Mouse (Mus musculus): Measurements from ENCODE around the gene Sod1.

Gene Sod1

GRCm38 (mm10) chr16:90220026-90220891 is at the start of gene Sod1:
TSS of gene Sod1 (plus strand) at chr16:90220754.
- peak; percentile 97 to 98 for DNase-seq

DNA sequence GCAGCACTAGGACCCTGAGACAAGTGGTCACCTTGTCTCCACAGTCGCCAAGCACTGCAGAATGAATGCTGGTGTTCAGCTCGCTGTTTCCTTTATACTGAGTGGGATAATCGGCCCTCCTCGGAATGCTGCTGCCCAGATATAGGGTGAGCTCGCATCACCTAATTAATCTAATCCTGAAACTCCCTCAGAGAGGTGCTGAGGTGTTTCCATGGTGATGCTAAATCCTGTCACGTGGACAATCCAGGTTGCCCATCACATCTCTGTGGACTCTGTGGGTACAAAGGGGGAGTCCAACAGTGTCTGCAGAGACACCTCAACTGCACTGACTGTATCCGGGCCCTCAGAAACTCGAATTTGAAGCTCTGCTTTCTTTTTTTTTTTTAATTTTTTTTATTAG is 49.1 kb upstream of the Sod1 start:
- DNase-seq, result no peak

- DNase-seq, result no peak
Measured at GRCm38 (mm10) chr16:90176472-90176871, 44.1 kb upstream of the Sod1 start.

GRCm38 (mm10) chr16:90177425-90177824 is 43.1 kb upstream of the Sod1 start:
- DNase-seq, result no peak

GRCm38 (mm10) chr16:90178404-90178803 is 42.1 kb upstream of the Sod1 start:
- DNase-seq, result no peak

DNA sequence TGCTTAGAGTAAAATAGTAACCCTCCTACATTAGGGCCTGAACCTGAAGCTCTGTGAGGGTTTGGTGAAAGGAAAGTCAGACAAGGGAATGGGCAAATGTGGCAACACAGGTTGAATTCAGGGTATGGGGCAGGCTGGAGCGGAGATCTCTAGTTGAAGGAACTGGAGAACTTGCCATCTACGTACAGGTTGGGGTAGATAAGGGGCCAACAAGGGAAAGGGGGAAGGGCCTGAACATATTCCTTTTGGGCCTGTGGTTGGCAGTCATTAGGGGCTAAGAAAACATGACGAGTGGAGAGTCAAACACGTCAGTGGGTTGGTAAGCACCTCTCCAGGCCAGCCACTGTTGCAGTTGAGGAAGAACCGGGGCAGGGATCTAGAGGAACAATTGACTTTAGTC is 40.7 kb upstream of the Sod1 start:
- DNase-seq, result no peak

DNA sequence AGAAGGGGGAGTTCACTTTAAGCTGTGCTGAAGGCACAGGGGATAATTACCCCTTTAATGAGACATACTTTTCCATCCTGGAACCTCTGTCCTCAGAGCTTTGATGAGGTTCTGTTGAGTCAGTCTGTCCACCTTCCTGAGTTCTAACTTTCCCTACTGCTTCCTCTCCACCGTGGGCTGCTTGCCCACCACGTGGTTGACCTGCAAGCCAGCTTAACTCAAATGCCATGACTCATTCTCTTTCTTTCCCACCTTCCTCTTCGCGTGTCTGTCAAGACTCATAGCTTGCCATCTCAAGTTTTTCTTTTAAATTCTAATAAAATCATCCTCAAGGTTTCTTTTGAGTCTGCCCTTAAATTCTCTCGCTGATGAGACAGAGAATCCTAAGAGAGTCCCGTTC is 39.6 kb upstream of the Sod1 start:
- no peak for DNase-seq

DNA sequence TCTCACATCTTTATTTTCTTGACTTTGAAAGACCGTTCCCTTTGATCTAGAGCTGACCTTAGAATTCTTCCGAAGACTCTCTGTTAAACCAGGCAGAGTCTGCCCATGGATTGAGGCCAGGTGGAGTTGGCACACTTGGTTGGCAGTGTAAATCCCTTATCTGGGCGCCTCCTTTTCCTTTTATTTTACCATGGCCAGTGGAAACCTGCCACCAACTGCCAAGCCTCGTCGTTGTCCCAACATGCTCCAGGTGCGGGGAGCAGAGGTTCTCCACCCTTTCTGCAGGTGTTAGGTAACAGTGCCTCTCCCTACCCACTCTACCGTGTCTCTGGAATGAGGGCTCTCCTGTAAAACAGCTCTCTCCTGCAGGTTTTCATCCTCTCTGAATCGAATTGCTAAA is 38.9 kb upstream of the Sod1 start:
- peak; percentile 54 to 73 for DNase-seq

GRCm38 (mm10) chr16:90184135-90184534 is 36.4 kb upstream of the Sod1 start:
- DNase-seq, result no peak

DNA sequence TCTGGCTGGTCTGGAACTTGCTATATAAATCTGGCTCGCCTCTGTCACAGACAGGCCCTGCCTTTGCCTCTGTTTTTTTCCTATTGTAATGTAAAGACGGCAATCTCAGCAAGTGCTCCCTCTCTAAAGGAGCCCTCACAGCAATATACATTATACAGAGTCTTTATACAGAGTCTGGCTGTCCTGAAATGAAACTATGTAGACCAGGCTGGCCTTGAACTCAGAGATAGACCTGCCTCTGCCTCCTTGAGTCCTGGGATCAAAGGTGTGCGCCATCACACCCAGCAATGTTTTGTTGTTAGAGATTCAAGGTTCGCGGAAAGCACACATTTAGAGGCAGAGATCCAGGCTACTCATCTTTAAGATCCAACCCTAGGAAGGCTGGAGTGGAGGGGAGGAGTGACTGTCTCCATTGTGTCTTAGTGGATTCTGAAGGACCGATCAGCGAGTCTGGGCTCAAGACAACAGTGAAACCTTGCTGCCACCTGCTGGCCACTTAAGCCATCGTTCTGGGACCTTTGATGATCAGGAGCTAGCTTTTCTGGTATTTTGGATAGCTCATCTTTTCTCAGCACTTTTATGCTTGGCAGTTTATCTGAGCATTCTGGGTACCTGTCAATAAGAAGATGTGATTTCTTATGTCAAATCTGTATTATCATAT is 34.5 kb upstream of the Sod1 start:
- peak; percentile 87 to 91 for DNase-seq

GRCm38 (mm10) chr16:90187453-90187852 is 33.1 kb upstream of the Sod1 start:
- DNase-seq, result no peak

GRCm38 (mm10) chr16:90191289-90191688 is 29.3 kb upstream of the Sod1 start:
- no peak for DNase-seq

GRCm38 (mm10) chr16:90193719-90194118 is 26.8 kb upstream of the Sod1 start:
- DNase-seq, result no peak

GRCm38 (mm10) chr16:90196688-90197240 is 23.8 kb upstream of the Sod1 start:
- DNase-seq, result no peak

- DNase-seq, result peak; percentile 59 to 79
Measured at GRCm38 (mm10) chr16:90197337-90197973, 23.1 kb upstream of the Sod1 start.

DNA sequence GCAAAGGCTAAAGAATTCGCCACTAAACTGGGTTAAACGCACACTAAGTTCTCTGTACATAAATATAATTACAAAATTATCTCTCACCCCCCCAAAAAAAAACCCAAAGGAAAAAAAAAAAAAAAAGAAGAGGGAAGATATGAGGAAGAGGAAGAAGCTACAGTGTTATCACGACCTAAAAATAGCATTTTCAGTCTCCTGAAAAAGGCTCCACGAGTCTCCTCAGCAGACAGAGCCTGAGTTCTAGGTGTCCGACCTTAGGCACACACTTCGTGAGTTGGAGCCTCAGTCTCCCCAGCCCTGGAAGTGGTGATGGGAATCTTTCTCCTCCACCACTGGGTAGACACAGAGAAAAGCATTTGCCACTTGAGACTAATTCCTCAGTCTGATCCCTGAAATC is 21.9 kb upstream of the Sod1 start:
- no peak for DNase-seq

- DNase-seq, result no peak
Measured at GRCm38 (mm10) chr16:90199174-90199573, 21.4 kb upstream of the Sod1 start.

DNA sequence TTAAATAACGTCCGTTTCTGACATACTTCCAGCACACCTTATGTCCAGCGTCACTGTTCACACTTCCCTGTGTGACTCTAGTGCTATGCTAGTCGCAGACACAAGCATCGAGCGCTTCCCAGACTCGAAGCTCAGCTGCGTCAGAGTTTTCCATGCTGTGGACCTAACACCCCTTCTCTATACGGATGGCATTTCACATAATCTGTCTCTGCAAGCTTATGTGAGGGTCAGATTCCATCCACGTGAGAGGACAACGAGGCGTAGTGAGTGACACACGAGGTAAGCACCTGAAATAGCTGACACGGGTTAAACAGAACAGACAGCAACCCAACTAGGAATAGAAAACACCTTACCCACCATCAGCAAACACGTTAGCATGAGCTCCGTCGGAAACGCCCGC is 18.4 kb upstream of the Sod1 start:
- DNase-seq, result no peak

DNA sequence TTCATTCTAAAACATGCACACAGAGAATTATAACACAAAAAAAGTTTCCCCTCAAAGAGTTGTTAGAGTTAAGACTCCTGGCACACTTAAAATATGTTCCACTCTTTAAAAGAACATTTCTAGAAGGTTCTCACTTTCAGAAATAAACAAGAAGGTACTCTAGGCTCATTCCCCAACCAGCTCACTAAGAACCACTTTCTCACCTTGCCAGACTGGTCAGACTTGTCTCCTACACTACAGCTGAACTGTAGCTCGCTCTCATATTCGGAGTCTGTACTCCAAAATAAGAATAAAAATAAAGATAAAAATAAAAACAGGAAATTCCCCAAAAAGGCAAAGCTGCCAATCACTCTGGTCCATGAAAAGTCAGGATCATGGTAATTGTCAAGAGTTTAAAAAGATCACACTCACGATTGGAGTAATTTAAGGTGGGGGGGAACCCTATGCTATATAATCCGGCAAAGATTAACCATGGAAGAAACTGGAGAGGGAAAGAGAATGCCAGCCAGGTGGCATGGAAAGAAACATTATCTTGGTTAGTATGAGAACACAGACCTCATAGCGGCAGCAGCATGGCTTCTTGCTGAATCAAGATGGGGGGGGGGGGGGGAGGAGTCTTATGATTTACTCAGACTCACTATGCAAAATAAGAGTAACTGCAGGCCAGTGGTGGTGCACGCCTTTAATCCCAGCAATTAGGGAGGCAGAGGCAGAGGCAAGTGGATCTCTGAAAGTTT is 17.2 kb upstream of the Sod1 start:
- DNase-seq, result no peak

DNA sequence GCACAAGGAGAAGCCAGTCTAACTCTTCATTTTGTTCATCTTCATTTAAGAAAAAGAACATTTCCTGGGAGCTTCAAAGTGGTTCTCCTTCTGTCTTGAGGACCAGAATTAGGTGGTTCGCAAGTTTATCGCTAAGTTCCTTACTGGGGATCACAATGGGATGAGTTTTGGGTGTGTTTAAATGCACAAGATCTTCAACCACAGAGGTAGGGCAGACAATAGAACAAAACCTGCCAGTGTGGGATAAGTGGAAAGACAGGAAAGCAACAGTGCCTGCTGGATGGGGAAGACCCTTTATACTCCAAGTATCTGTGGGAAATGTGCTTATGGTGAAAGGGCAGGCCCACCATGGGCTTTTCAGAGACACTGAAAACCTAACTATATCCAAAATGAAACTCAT is 15.7 kb upstream of the Sod1 start:
- no peak for DNase-seq

DNA sequence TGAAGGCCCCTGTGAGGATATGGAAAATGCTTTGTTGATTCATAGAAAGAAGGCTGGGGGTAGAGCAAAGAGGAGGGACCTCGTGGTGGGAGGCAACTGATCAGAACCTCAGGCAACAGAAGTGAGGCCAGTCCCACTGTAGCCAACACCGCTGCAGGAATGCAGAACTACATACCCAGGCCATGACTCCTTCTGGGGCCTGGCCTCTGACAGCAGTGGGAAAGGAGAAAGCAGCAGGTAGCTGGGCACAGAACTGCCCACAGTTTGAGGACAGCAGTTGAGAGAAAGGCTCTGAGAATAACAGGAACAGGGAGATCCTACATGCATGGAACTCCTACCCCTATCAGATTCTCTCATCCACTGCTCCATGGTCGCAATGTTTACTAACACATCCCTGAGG is 11.6 kb upstream of the Sod1 start:
- no peak for DNase-seq

DNA sequence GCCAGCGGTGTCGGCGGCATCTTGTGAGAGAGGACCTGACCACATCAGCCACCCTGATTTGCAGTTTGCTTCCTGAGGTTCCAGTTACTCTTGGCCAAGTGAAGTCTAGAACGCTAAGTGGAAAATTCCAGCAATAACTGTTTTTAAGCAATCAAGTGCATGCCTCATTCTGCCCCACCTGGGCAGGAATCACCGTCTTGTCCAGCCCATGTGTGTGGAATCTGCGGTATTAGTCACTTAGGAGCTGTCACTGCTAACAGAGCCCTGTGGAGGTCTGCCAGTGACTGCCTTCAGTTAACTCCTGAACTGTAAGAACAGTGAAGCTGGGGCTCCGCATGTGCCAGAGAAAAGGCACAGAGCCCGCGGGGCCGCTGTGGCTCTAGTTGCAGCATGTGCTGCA is 9.8 kb upstream of the Sod1 start:
- no peak for DNase-seq

- no peak for DNase-seq
Measured at GRCm38 (mm10) chr16:90211767-90212166, 8.8 kb upstream of the Sod1 start.
